Mouse (Mus musculus): ENCODE measurements around the gene Mcoln2.
"Not testable (repeated sequence)": the region's sequence is repeated elsewhere in the genome, so short reads cannot be mapped to it uniquely, and the experiment has no call there.

The Mcoln2 gene

DNA sequence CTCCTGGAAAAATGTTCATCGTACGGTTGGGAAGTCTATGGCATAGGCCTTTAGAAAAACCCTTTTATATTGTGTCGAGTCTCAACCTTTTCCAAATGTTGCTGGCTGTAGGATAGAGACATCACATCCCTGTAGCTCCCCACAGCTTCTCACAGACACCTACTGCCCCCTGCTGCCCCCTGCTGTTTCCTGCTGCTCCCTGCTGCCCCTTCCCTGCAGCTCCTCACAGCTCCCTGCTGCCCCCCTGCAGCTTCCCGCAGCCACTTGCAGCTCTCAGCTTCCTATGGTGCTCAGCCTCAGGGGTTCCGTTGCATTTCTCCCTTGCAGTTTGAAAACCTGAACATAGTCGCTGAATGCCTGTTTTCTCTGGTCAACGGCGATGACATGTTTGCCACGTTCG, 40.3 kb downstream of the Mcoln2 start:
- no peak for DNase-seq

DNA sequence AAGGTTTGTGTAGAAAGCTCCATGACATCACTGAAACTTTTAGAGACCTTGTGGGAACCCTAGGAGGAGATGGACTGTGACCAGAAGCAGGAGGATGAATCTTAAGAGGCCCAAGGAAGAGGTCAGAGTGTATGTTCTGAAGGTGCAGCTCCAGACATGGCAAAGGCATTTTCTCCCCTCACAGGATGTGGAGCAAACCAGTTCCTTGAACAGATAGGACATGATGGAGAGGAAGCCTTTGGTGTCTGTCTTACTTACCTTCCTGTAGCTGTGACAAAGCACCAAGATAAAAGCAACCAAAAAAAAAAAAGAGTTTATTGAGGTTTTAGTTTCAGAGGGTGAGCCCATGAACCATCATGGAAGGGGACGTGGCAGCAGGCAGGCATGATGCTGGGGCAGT, 42.9 kb downstream of the Mcoln2 start:
- DNase-seq: no peak

DNA sequence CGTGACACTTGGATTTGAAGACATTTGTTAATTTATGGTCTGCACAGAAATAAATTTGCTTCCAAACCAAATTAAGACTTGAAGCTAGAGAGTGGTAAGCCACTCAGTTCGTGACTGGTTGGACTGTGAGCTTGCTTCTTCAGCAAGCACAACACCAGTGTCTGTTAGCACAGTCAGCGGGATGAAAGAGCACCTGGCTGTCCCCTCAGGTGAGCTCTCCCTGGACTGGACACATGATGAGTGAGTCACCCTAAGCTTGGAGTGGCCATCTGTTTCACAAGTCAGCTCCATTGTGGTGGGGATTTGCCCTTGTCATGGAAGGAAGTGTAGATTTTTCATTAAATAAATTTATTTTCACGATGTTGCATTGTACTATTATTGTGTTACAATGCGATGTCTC, 45.5 kb downstream of the Mcoln2 start:
- DNase-seq: no peak

DNA sequence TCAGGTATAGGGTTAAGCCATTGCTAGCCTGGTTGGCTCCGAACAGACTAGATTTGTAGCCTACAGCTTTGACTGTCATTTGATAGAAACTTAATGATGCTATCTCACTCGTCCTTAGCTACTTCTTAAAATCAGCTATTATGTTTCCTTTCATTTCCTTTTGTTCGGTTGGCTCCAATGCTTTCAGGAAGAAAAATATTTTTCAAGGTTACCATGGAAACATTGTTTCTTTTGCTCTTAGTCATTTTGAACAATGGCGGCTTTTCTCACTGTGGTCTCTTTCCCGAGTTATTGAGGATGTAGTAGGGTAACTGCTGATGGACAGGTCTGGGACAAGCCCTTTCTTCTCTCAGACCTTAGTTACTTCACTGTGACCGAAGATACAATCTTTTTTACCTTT, 46.7 kb downstream of the Mcoln2 start:
- DNase-seq: no peak

DNA sequence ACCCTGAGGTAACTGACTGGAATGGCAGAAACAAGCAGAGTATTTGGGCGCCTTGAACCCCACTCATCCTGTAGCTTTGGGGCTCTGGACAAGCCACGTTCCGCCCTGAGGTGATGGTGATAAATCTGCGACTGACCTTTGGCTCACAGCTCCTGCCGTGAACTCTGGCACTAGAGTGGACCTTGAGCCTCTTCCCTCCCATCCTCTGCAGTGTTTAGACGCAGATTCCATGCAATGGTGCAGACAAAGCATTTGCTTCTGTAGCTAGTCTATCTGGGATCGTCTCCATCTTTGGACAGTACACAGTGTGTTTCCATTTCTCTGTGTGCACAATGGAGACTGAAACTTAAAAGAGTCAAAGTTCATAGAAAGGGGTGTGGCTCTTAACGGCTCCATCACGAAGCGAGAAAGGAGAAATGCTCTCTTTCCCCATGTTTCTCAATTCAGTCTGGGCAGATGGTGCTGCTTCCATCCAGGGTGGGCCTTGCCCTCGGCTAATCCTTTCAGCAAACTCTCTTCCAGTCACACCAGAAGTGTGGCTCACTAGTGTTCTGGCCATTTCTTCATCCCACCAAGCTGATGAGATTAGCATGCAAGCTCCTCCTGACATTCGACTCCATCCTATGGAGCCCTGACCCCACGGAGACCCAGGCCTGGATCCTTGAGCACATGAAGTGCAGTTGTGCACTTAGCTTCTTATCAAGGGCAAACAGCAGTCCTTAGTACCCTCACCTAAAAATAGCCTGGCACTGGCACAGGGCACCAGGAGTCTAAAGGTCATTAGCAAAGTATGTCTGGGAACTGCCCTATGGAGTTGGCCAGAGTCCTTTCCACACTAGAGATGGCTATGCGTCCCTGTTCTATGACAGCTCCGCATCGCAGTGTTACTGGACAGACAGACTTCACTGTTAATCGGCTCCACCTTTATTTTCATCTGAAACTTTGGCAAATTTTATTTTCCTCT, 47.4 kb downstream of the Mcoln2 start:
- DNase-seq: no peak

DNA sequence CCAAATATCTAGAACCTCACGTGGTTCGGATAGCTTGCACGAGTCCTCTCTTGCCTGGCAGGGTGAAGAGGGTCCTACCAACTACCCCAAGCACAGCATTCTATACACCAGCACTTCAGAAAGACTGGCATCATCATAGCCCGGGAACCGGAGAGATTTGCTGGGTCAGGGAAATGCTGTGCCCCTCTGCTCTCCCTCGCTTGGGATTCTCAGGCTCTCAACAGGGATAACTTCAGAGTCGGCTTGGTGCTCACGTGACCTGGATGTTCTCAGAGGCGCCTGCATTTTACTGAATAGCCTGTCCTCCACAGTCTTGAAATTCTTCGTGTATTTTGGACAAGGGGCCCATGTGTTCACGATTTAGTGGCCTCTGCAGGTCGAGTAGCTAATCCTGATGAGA, 48.2 kb downstream of the Mcoln2 start:
- DNase-seq: no peak

DNA sequence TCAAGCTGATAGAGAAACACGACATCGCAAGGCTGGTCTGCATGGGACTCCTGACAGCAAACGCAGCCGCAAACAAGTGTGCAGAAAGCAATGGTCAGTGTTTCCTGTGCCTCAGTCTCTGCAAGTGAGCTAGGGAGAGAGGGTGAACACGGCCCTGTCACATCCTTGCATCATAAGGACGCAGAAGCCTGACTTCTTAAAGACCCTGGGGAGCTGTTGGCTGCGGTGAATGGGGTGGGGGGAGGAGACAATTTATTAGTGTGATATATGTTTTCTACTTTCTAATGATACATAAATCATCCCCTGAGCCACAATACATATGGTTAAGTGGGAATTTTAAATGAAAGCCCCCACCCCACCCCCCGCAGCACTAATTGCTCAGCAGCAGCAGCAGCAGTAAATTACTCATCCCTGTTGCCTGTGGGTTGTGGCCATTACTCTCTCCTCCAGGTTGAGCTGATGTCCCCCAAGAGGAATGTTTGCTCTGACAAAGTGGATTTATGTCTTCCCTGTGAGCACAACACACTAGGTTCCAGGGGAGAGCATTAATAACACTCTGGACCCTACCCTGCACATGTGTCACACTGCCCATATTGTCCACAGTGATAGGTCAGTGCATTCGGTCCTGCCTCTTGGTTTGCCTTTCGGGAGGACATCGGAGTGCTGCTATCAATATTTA, 49.3 kb downstream of the Mcoln2 start:
- no peak for DNase-seq

DNA sequence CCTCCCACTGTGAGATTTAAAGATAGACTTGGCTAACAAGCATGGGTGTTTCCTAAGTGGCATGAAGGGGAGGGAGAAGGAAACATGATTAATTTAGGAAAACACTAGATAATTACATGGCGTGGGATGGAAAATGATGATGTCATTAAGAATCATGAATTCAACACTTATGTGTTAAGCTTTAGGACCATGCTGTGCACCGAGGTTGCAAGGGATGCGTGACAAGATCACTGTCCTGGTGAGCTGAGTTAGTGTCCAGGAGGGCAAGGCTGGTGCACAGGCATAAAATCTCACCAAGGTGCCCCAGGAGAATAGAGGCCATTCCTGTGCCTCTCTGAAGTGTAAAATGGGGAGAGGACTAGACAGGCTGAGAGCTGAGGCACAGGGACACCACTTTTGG, 49.9 kb downstream of the Mcoln2 start:
- no peak for DNase-seq

DNA sequence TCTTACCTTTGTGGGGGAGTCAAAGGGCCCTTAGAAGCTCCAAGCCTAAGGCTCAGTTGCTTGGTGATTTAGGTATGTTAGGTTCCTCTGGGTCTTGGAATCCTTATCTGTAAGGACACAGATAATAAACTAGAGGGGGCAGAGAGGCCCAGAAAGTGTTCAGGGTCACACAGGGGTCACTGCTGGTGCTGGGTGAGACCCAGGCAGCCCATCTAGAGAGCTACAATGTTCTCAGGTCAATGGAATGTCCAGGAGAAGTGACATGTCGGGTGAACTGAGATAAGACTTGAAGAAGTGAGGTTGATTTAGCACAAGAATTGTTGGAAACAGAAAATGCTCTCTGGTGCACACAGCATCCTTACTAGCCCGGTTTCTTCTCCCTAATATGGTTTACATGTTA, 54.7 kb downstream of the Mcoln2 start:
- DNase-seq: no peak

DNA sequence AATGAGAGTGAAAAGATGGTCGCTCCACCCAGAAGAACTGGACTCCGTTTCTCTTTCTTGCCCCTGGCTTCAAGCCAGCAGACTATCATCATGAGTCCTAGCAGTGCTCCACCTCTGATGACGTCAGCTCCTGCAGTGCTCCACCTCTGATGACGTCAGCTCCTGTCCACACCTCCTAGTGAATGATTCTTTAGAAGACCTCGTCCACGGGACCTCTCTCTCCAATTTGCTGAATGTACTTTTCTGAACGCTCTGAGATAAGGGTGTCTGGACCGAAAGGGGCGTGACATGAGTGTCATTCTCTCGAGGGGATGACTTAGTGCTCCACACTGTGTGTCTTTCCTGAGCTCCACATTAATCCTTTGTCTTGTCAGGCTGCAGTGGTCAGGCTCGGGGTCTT, 55.7 kb downstream of the Mcoln2 start:
- DNase-seq: no peak

DNA sequence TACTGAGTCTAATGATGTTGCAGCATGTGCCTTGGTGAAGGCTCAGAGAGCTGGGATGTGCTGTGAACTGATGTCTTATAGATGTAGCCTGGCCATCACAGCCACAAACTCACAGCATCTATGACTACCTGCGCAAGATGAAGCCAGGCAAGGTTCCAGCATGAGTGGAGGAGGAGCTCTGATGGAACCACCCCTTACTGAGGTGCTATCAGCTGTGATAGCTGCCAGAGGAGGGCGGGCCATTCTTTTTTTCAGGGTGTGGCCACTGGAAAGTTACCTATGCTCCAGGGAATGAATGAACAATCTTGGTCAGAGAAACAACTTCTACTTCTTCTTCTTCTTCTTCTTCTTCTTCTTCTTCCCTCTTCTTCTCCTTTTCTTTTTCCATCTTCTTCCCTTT, 57.0 kb downstream of the Mcoln2 start:
- no peak for DNase-seq

DNA sequence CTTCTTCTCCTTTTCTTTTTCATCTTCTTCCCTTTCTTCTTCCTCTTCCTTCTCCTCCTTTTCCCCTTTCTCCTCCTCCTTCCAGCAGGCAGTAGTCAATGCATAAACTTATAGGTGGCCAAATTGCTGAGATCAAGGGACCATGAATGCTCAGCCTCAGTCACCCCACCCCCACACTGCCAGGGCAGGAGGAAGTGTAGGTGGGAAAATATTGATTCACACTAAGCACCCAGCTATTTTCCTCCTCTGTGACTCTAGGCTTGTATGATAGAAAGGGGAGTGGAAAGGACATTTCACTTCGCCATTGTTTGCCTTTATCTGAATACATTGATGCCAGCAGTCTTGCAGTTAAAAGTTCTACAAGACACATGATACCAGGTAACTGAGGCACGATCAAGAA, 57.8 kb downstream of the Mcoln2 start:
- no peak for DNase-seq

DNA sequence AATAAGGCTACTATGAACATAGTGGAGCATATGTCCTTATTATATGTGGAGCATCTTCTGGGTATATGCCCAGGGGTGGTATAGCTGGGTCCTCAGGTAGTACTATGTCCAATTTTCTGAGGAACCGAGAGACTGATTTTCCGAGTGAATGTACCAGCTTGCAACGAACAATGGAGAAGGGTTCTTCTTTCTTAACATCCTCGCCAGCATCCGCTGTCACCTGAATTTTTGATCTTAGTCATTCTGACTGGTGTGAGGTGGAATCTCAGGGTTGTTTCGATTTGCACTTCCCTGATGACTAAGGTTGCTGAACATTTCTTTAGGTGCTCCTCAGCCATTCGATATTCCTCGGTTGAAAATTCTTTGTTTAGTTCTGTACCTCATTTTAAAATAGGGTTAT, 60.1 kb downstream of the Mcoln2 start:
- not testable (repeated sequence) for DNase-seq

DNA sequence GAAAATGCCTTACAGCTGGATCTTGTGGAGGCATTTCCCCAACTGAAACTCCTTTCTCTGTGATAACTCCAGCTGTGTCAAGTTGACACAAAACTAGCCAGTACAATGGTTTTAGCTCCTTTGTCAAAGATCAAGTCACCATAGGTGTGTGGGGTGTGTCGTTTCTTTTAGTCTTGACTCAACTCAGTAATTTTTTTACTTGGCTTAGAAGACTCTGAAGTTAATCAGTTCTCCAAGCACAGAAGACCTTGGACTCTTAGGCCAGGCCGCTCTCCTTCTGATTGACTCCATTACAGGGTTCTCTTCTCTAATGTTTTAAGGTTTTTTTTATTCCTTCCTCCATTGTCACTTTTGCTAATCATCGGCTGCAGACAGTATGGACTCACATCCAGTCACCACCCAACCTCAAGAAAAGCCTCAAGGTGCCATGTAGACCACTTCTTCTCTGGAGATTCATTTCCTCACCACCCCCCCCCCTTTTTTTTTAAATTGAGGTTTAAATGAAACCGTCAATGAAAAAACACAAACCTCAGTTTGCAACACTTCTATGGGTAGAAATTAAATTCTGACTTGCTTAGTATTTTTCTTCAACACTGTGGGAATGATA, 61.6 kb downstream of the Mcoln2 start:
- DNase-seq: no peak

DNA sequence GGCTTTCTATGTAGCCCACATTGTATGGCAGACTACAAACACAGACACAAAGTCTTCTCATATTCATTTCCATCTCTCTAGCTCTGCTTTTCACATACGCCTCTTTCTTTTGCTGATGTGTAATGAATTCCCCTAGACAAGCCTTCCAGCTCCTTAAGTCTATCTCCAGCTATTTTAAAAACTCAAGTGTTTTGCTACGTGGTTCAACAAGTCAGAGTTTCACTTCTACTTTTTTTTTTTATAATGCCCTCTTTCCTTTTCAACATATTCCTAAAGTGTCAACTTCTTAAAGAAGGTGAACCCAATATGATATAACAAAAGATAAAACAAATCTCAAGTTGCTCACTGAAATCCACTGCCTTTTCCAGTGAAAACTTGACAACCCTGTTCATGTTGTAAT, 62.3 kb downstream of the Mcoln2 start:
- no peak for DNase-seq

DNA sequence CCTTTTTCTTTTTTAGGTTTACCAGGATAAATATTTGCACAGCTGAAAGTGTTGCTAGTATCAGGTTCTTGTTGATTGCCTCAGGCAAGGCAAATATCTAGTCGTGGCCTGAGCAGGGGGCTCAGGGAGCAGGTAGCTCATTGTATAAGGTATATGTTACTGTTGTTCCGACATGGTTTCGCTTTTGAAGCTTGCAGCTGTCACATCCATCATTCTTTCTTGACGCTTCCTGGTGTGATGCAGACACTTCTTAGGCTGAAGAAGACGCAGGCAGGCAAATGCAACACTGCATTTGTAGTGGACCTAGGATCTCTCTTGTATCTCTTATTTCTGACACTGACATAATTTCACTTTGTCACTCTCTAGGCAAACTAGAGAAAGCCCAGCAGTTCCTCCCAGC, 63.7 kb downstream of the Mcoln2 start:
- DNase-seq: no peak

DNA sequence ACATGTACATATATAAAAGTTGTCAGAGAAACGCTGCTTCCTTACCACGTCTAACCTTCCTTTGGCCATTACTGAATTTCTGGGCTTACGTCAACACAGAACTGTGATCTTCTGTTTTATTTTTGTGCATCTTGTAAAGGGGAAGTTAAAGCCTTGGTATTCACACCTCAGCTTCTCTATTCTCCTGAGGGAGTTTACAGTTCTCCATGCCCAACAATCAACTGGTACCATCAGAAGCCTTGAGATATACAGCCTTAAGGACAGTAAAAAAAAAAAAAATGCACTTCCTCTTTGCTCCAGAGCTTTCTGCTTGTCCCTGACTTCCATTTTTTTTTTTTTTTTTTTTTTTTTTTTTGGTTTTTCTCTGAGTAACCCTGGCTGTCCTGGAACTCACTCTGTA, 66.9 kb downstream of the Mcoln2 start:
- DNase-seq: no peak

DNA sequence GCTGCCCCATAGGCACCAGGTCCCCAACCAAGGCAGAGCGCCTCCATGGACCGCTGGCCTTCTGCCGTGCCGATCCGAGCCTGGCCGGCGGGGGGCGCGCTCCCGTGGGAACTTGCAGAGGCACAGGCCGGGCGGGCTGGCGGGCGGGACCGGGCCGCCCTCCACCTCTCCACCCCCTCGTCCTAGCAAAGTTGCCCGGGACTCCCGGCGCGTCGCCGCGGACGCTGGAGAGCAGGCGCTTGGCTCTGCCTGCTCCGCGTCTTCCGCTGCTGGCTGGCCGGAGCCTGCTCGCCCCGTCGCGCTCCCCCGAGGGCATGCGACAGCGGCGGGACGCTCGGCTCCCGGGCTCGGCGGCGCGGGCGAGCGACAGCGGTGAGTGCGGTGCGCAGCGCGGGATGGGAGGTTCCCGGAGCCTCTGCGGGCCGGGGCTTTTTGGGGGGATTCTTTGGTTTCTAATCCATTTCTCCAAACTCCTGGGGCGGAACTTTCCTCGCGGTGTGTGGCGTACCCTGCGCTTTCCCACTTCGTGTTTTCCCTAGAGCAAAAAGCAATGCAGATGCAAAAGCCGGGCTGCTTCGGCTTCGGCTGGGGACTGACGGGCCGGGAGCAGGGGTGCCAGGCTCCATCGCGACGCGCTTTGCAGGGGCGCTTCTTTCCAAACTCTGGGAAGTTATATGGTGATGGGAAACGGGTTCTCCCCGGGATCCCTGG, 71.3 kb downstream of the Mcoln2 start, which contains the start of gene Lpar3:
Gene Lpar3, plus strand, starts transcription at position 188 of the 711 bp plus-strand sequence.
- peak; percentile 87 to 90 for DNase-seq

DNA sequence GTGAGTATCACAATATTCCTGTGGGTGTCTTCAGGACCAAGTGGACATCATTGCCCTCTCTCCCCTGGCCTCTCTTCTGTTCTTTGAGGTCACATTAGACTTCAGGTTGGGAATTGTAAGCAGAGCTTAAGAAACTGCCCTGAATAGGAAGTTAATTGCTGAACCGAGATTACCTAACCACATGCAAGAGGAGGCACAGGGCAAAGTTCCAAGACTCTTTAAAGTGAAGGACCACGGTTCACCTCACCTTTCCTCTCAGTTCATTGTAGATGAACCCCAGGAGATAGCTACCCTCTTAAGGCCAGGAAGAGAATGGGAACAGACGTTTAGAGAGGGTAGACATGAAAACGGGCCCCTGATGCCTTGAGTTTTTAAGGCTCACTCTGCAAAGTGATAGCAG, 74.6 kb downstream of the Mcoln2 start:
- no peak for DNase-seq

DNA sequence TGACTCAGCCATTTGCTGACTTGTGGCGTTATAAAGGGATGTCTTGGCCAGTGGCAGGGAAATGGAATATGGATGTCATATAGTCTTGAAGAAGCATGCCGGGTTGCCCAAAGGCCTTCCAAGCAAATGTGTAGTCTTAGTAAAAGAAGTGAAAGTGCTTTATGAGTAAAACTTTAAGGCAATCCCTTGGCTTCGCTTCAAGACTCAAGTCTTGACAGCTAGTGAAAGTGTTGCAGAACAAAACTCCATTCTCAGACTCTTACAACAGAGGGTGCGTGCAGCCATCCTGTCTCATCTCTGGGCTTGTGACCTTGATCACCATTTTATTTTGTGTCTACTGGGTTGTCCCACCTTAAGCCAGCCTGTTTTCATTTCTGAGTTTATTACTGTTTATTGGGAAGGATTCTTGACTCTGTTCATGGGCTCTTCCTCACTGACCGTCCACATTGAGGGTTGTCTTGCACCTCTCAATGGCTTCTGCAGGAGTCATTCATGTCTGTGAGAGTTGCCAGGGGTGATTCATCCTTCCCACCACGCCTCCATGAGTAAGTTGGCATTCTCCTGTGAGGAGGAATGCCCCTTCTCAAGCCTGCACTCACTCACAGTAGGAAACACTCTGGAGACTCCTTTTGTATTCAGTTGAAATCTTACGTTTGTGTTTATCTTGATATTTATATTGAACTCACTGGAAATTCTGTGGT, 75.6 kb downstream of the Mcoln2 start:
- no peak for DNase-seq

DNA sequence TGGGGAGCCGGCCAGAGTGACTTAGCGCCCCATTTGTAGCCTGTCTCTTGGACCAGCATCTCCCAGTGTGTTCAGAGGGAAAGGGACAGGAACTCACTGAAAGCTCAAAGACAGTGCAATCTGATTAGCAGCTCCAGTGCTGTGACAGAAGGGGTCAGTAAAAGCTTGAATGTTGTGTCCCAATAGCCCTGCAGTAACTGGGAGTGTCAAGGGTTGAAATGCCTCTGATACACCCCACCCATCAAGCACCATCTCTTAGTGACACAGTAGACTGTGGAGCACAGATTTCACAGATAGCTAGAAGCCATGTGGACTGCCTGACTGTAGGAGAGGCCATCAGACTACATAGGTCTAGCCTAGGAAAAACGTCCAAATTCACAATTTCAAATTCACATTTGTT, 77.8 kb downstream of the Mcoln2 start:
- no peak for DNase-seq

DNA sequence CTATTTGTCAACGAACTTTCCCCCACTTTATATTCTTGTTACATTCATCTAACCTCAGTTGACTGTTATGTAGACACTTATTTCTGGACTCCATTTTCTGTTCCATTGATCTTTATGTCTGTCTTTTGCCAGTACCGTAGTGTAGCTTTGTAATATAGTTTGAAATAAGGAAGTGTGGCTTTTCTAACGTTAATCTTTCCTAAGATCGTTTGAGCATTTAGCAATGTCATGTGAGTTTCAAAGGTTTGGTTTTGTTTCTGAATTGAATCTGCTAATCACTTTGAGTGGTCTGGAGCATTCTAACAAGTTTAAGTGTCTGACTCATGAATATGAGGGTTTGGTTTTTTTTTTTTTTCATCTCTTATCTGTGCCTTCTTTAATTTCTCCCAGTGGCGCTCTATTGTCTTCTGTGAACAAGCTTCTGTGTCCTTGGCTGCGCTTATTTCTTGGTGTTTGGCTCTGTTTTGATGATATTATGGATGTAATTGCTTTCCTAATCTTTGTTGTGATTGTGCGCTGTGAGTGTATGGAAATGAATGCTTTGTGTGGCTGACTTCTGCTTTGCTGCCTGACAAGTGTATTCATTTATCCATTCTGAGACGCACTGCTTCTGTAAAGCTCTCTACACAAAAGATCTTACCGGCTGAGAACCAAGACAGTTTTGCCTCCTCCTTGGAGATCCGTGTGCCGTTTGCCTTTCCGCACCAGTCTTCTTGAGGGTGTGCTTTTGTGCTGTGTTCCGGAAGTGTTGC, 79.1 kb downstream of the Mcoln2 start:
- no peak for DNase-seq
